Mouse (Mus musculus) CH12.LX (cell line): Measurements from ENCODE around the gene P2ry12. TPM values are rescaled to one million over a fixed set of nuclear protein-coding genes. Genes with fewer than 3 reads are reported as not detected.

Experiments used
- DNase-seq: peaks from one replicate; pipeline ENCODE4 v3.0.0-alpha.2; 2013; ENCODE audit errors: extremely low read depth
- H3K27ac ChIP-seq: 2 replicates; pipeline ENCODE4 v1.5.1; 2012; ENCODE audit warnings: low read depth, mild to moderate bottlenecking, control low read depth, moderate library complexity; ENCODE audit not compliant: insufficient read depth
- H3K27me3 ChIP-seq: replicated peaks from 2 replicates; pipeline ENCODE3; 2012; ENCODE audit warnings: inconsistent platforms
- H3K36me3 ChIP-seq, 2 experiments: replicated peaks in 1 of 2; 2 replicates each; pipeline versions ENCODE3 to v1.6.1; 2012; ENCODE audit warnings: inconsistent platforms in 1 of 2, low read length in 1 of 2, mild to moderate bottlenecking in 1 of 2, mixed read lengths in 1 of 2, moderate library complexity in 1 of 2; ENCODE audit not compliant: control insufficient read depth in 1 of 2, insufficient read depth in 1 of 2
- H3K4me1 ChIP-seq, 2 experiments: 2 replicates each; pipeline ENCODE4 v1.6.1; 2012; ENCODE audit warnings: inconsistent platforms in 1 of 2, moderate library complexity in 1 of 2; ENCODE audit not compliant: insufficient read depth in 2 of 2, control insufficient read depth in 1 of 2
- H3K4me2 ChIP-seq: 2 replicates; pipeline ENCODE4 v1.6.1; 2012; ENCODE audit warnings: low read depth, mild to moderate bottlenecking, control low read depth; ENCODE audit not compliant: poor library complexity, insufficient read depth, severe bottlenecking
- H3K4me3 ChIP-seq, 3 experiments: fragments of 150-350 bp in 1 of 3; sonication (generic) in 1 of 3; replicated peaks in 1 of 3; 2 replicates each; pipeline versions ENCODE3 to v1.5.1; 2011 to 2012; ENCODE audit warnings: low read depth in 2 of 3, low read length in 2 of 3, mild to moderate bottlenecking in 2 of 3, moderate library complexity in 2 of 3, control low read depth in 1 of 3, improper control_type of control experiment in 1 of 3, inconsistent platforms in 1 of 3, mixed read lengths in 1 of 3; ENCODE audit not compliant: poor library complexity in 1 of 3
- H3K79me2 ChIP-seq: replicated peaks from 2 replicates; pipeline ENCODE4 v1.6.1; 2012; ENCODE audit warnings: mild to moderate bottlenecking, moderate library complexity; ENCODE audit not compliant: control insufficient read depth, poor library complexity, insufficient read depth, severe bottlenecking; ENCODE audit errors: extremely low read depth
- H3K9ac ChIP-seq: 2 replicates; pipeline ENCODE4 v1.6.1; 2012; ENCODE audit warnings: low read depth, mild to moderate bottlenecking, control low read depth, moderate library complexity; ENCODE audit not compliant: insufficient read depth
- H3K9me3 ChIP-seq: replicated peaks from 2 replicates; pipeline ENCODE3; 2012; ENCODE audit warnings: low read length, inconsistent platforms, mixed read lengths
- BHLHE40 ChIP-seq: IDR thresholded peaks from 2 replicates; pipeline ENCODE4 v1.6.1; 2011; ENCODE audit warnings: mild to moderate bottlenecking, low read depth, low read length, improper control_type of control experiment
- CHD2 ChIP-seq: IDR thresholded peaks from 2 replicates; pipeline ENCODE4 v1.6.1; 2011; ENCODE audit warnings: low read length, improper control_type of control experiment
- CTCF ChIP-seq, 2 experiments: IDR thresholded peaks in 1 of 2; conservative IDR thresholded peaks in 1 of 2; 2 replicates each; pipeline ENCODE4 v1.5.1; 2011 to 2012; ENCODE audit warnings: low read depth in 2 of 2, low read length in 2 of 2, improper control_type of control experiment in 1 of 2, inconsistent platforms in 1 of 2, mild to moderate bottlenecking in 1 of 2, moderate library complexity in 1 of 2
- EP300 ChIP-seq: IDR thresholded peaks from 2 replicates; pipeline ENCODE4 v1.6.1; 2011; ENCODE audit warnings: low read length, improper control_type of control experiment
- ETS1 ChIP-seq: conservative IDR thresholded peaks from 2 replicates; pipeline ENCODE4 v1.6.1; 2012; ENCODE audit warnings: low read depth, mild to moderate bottlenecking, inconsistent platforms, low read length, improper control_type of control experiment, moderate library complexity
- HCFC1 ChIP-seq: IDR thresholded peaks from 2 replicates; pipeline ENCODE4 v1.6.1; 2012; ENCODE audit warnings: low read depth, mild to moderate bottlenecking, inconsistent platforms, low read length, improper control_type of control experiment
- JUN ChIP-seq: IDR thresholded peaks from 2 replicates; pipeline ENCODE4 v1.6.1; 2011; ENCODE audit warnings: low read depth, mild to moderate bottlenecking, low read length, improper control_type of control experiment, moderate library complexity; ENCODE audit not compliant: insufficient read depth
- JUND ChIP-seq: conservative IDR thresholded peaks from 2 replicates; pipeline ENCODE4 v1.6.1; 2011; ENCODE audit warnings: low read depth, low read length, improper control_type of control experiment
- KAT2A ChIP-seq: IDR thresholded peaks from 2 replicates; pipeline ENCODE4 v1.6.1; 2012; ENCODE audit warnings: low read length, improper control_type of control experiment, inconsistent platforms; ENCODE audit not compliant: insufficient replicate concordance
- MAFK ChIP-seq: IDR thresholded peaks from 2 replicates; pipeline ENCODE4 v1.6.1; 2011; ENCODE audit warnings: low read length, improper control_type of control experiment; ENCODE audit not compliant: insufficient replicate concordance
- MAX ChIP-seq: IDR thresholded peaks from 2 replicates; pipeline ENCODE4 v1.6.1; 2011; ENCODE audit warnings: low read length, improper control_type of control experiment
- MAZ ChIP-seq: IDR thresholded peaks from 2 replicates; pipeline ENCODE4 v1.6.1; 2012; ENCODE audit warnings: low read depth, mild to moderate bottlenecking, inconsistent platforms, low read length, improper control_type of control experiment, moderate library complexity
- MEF2A ChIP-seq: IDR thresholded peaks from 2 replicates; pipeline ENCODE4 v1.6.1; 2014; ENCODE audit warnings: low read depth, mild to moderate bottlenecking, inconsistent platforms, low read length, improper control_type of control experiment, borderline replicate concordance
- MXI1 ChIP-seq: IDR thresholded peaks from 2 replicates; pipeline ENCODE4 v1.6.1; 2011; ENCODE audit warnings: mild to moderate bottlenecking, low read depth, low read length, improper control_type of control experiment
- NRF1 ChIP-seq: IDR thresholded peaks from 2 replicates; pipeline ENCODE4 v1.6.1; 2014; ENCODE audit warnings: low read depth, mild to moderate bottlenecking, inconsistent platforms, low read length, improper control_type of control experiment, moderate library complexity
- POLR2AphosphoS2 ChIP-seq: IDR thresholded peaks from 2 replicates; pipeline ENCODE4 v1.6.1; 2011; ENCODE audit warnings: low read depth, low read length, improper control_type of control experiment
- RAD21 ChIP-seq: IDR thresholded peaks from 2 replicates; pipeline ENCODE4 v1.6.1; 2011; ENCODE audit warnings: low read depth, mild to moderate bottlenecking, low read length, improper control_type of control experiment, moderate library complexity
- RCOR1 ChIP-seq: conservative IDR thresholded peaks from 2 replicates; pipeline ENCODE4 v1.6.1; 2012; ENCODE audit warnings: low read depth, mild to moderate bottlenecking, inconsistent platforms, low read length, improper control_type of control experiment
- SIN3A ChIP-seq: IDR thresholded peaks from 2 replicates; pipeline ENCODE4 v1.6.1; 2012; ENCODE audit warnings: low read length, improper control_type of control experiment, inconsistent platforms
- SMC3 ChIP-seq: IDR thresholded peaks from 2 replicates; pipeline ENCODE4 v1.6.1; 2011; ENCODE audit warnings: low read depth, low read length, improper control_type of control experiment
- TBP ChIP-seq: conservative IDR thresholded peaks from 2 replicates; pipeline ENCODE4 v1.6.1; 2011; ENCODE audit warnings: low read depth, low read length, improper control_type of control experiment
- UBTF ChIP-seq: IDR thresholded peaks from 2 replicates; pipeline ENCODE4 v1.6.1; 2012; ENCODE audit warnings: low read depth, mild to moderate bottlenecking, inconsistent platforms, low read length, improper control_type of control experiment, moderate library complexity
- USF1 ChIP-seq: IDR thresholded peaks from 2 replicates; pipeline ENCODE4 v1.6.1; 2014; ENCODE audit warnings: low read depth, mild to moderate bottlenecking, inconsistent platforms, low read length, improper control_type of control experiment
- USF2 ChIP-seq: conservative IDR thresholded peaks from 2 replicates; pipeline ENCODE4 v1.6.1; 2011; ENCODE audit warnings: low read depth, low read length, improper control_type of control experiment
- ZC3H11A ChIP-seq: IDR thresholded peaks from 2 replicates; pipeline ENCODE4 v1.6.1; 2012; ENCODE audit warnings: low read depth, mild to moderate bottlenecking, inconsistent platforms, low read length, improper control_type of control experiment
- ZMIZ1 ChIP-seq: IDR thresholded peaks from 2 replicates; pipeline ENCODE4 v1.6.1; 2012; ENCODE audit warnings: low read depth, mild to moderate bottlenecking, inconsistent platforms, low read length, improper control_type of control experiment
- ZNF384 ChIP-seq: IDR thresholded peaks from 2 replicates; pipeline ENCODE4 v1.6.1; 2012; ENCODE audit warnings: low read depth, low read length, improper control_type of control experiment, inconsistent platforms
- dilution Hi-C: fragments of 300-500 bp; cut with MboI; formaldehyde crosslinking; loops from 2 replicates; pipeline ENCODE4 v1.14.3; 2020; ENCODE audit warnings: low sequenced_read_pairs; ENCODE audit not compliant: extremely low pct_unique_long_range_greater_than_20kb, extremely low pct_ligation_motif_present
- in situ Hi-C: fragments of 300-500 bp; cut with MboI; formaldehyde crosslinking; loops from 3 replicates; pipeline ENCODE4 v1.14.3; 2019; ENCODE audit warnings: low sequenced_read_pairs, low pct_ligation_motif_present, low pct_unique_long_range_greater_than_20kb, mixed read lengths
- polyA plus RNA-seq: library from polyadenylated mRNA; unstranded; fragments of >175 nt; gene quantifications from 2 replicates; pipeline ENCODE4 v1.2.1, GENCODE M21; 2012; ENCODE audit warnings: low read depth; ENCODE audit not compliant: insufficient read length
- total RNA-seq, 2 experiments: library from RNA; depleted of rRNA; stranded (reverse); fragments of 300-350 nt in 1 of 2; fragments of >200 nt in 1 of 2; gene quantifications; 2 replicates each; pipeline ENCODE4 v1.2.3; 2012 to 2014

The P2ry12 gene
- total and polyA plus RNA-seq, 3 experiments = 0.30 to 0.97 (median 0.33) TPM

DNA sequence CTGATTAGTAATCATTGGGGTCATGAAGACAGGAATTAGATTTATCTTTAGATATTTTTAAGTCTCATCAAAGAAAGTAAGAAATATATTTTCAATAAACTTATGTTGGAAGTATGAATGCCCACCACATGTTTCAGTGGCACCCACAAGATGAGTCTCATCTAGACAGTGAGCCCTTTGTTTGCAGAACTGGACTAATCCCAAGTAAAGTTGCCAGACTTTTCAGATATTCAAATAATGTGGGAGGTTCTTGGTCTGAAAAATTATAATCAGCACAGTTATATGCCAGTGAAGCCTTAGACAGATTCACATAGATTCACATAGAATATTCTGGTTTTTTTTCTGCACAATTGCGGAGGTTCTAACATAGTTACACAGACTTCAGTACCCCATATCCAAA is 12.2 kb downstream of the P2ry12 start:
- Histone ChIP-seq H3K79me2 (no peaks in the 10 kb centered on the region), H3K9me3 (no peaks in the 10 kb centered on the region), H3K36me3 (peaks cover 0 to 2% of the 10 kb centered on the region in 2 experiments), H3K9ac (no peak overlapping the region), H3K4me3 (no peak overlapping the region), H3K4me2 (no peak overlapping the region), H3K4me1 (no peaks in the 10 kb centered on the region), H3K27me3 (no peaks in the 10 kb centered on the region), H3K27ac (no peak overlapping the region)
- in situ Hi-C loops = no loop called here
- DNase-seq = no peak
- TF ChIP-seq USF2 (no peak), ZNF384 (no peak), KAT2A (no peak), ETS1 (no peak), NRF1 (no peak), ZMIZ1 (no peak), MAX (no peak), CTCF (conservative IDR thresholded peaks at IDR 0.05 in 1 of 2, IDR thresholded peaks at IDR 0.05 in 1 of 2; ENCODE audit: low read depth in 2 of 2, low read length in 2 of 2) (no peak), BHLHE40 (no peak), ZC3H11A (no peak)
- dilution Hi-C loops = no loop called here

DNA sequence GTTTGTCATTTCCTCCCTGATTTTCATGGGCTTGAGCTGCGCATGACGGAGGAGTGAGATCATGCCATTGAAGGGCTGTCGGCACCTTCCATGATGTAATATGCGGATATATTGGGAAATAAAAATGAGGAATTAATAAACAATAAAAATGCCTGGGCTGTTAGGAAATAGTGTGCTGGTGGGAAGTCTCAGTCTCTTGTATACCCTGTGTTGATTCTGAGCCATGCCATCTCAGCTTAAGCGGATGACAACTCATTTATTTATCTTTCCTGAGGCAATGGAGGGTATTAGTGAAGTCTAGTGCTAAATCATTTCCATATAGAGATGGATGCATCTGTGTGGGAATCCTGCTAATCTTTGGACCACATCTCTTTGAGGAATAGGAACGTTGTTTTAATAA is 14.6 kb downstream of the P2ry12 start:
- dilution Hi-C loops = no loop called here
- Histone ChIP-seq H3K4me2 (no peak overlapping the region), H3K79me2 (no peaks in the 10 kb centered on the region), H3K27me3 (no peaks in the 10 kb centered on the region), H3K36me3 (no peaks in the 10 kb centered on the region), H3K9ac (no peak overlapping the region), H3K4me3 (no peak overlapping the region), H3K9me3 (no peaks in the 10 kb centered on the region), H3K4me1 (no peaks in the 10 kb centered on the region), H3K27ac (no peak overlapping the region)
- in situ Hi-C loops = no loop called here
- TF ChIP-seq USF2 (no peak), ZMIZ1 (no peak)
- DNase-seq = no peak

DNA sequence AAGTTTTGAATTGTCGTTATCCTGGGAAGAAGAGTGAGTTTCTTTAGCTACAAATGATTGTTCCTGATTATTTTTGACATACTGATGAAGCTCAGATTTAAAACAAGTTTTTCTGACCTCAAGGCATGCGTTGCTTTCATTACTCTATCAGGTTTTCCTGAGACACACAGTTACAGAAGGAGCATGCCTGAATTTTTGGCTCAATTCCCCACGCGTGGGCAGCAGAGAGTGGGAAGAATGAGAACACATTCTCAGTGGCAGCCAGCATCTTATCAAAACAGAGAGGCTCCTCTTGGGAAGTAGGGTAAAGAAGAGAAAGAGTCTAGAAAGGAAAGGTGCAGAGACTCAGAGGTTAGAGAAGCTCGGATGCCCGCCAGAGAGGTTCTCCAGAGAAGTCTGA is 19.3 kb downstream of the P2ry12 start:
- Histone ChIP-seq H3K27ac (no peak overlapping the region), H3K9ac (no peak overlapping the region), H3K9me3 (no peaks in the 10 kb centered on the region), H3K4me3 (no peak overlapping the region), H3K4me2 (no peak overlapping the region), H3K36me3 (no peaks in the 10 kb centered on the region), H3K27me3 (no peaks in the 10 kb centered on the region), H3K79me2 (no peaks in the 10 kb centered on the region), H3K4me1 (peaks cover 0 to 4% of the 10 kb centered on the region in 2 experiments; a peak in 1 of 4 replicates)
- TF ChIP-seq SIN3A (no peak), UBTF (no peak), MXI1 (no peak), MAFK (no peak), MAZ (no peak), RAD21 (no peak), EP300 (no peak), TBP (no peak), JUN (no peak), HCFC1 (no peak), MEF2A (no peak), KAT2A (no peak), CHD2 (no peak), ZMIZ1 (no peak), SMC3 (no peak), POLR2AphosphoS2 (no peak), RCOR1 (no peak), JUND (no peak), USF1 (no peak)
- in situ Hi-C loops = no loop called here
- DNase-seq = no peak
- dilution Hi-C loops = no loop called here
